Mouse (Mus musculus) stomach, embryonic 14.5 days (tissue): ENCODE measurements at regions not wholly inside any gene's neighbourhood (a gene's known extent, or its start where the extent isn't known, plus 50 kb on each side); places are given as distances from the start of the nearest gene placed in this dataset.

Experiments
- ATAC-seq: fragments of 200-750 bp; cut with Nextera tagmentation; 2 replicates; pipeline ENCODE4 v1.8.0; 2017; ENCODE audit warnings: low read depth, moderate TSS enrichment; ENCODE audit not compliant: insufficient number of reproducible peaks, insufficient read depth, low FRiP score
- H3K27ac ChIP-seq: fragments of 300-500 bp; sonication (generic); 2 replicates; pipeline ENCODE4 v1.5.1; 2014; ENCODE audit warnings: mild to moderate bottlenecking, low read length, moderate library complexity, mixed read lengths
- H3K27me3 ChIP-seq: fragments of 300-500 bp; sonication (generic); 2 replicates; pipeline ENCODE4 v1.6.1; 2014; ENCODE audit warnings: low read length, control low read depth, mixed read lengths; ENCODE audit not compliant: control insufficient read depth, insufficient read depth
- H3K36me3 ChIP-seq: fragments of 300-500 bp; sonication (generic); 2 replicates; pipeline ENCODE4 v1.6.1; 2014; ENCODE audit warnings: mild to moderate bottlenecking, control low read depth, low read length, moderate library complexity, mixed read lengths; ENCODE audit not compliant: control insufficient read depth, insufficient read depth
- H3K4me1 ChIP-seq: fragments of 300-500 bp; sonication (generic); 2 replicates; pipeline ENCODE4 v1.6.1; 2014; ENCODE audit warnings: low read length, control low read depth, mixed read lengths; ENCODE audit not compliant: control insufficient read depth, insufficient read depth
- H3K4me2 ChIP-seq: fragments of 300-500 bp; sonication (generic); replicated peaks from 2 replicates; pipeline ENCODE4 v1.6.1; 2014; ENCODE audit warnings: low read depth, low read length, control low read depth
- H3K4me3 ChIP-seq: fragments of 300-500 bp; sonication (generic); 2 replicates; pipeline ENCODE4 v1.5.1; 2014; ENCODE audit warnings: low read depth, low read length, control low read depth
- H3K9ac ChIP-seq: fragments of 300-500 bp; sonication (generic); replicated peaks from 2 replicates; pipeline ENCODE4 v1.6.1; 2014; ENCODE audit warnings: low read depth, mild to moderate bottlenecking, control low read depth, low read length, moderate library complexity, mixed read lengths
- H3K9me3 ChIP-seq: fragments of 300-500 bp; sonication (generic); 2 replicates; pipeline ENCODE4 v1.6.1; 2016; ENCODE audit warnings: low read depth, low read length, control low read depth; ENCODE audit not compliant: control insufficient read depth
- WGBS: fragments of 180-500 bp; shearing (Covaris S2); extraction: QIAGEN DNeasy Blood & Tissue Kit; methylation state at CpG from one replicate; pipeline ENCODE4 v1.1.7; 2014; 5-methylcytosine and 5-hydroxymethylcytosine counted together

DNA sequence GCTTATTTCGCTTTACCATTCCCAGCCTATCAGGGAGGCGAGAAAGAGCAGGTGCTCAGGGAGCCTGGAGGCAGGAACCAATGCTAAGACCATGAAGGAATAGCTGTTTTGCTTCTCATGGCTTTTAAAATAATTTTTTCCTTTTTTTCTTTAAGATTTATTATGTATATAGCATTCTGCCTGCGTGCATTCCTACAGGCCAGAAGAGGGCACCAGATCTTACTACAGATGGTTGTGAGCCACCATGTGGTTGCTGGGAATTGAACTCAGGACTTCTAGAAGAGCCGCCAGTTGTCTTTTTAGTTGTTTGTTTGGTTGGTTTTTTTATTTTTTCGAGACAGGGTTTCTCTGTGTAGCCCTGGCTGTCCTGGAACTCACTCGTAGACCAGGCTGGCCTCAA is 113.6 kb upstream of the Armc2 start:
- H3K9ac ChIP-seq: no peak overlapping the region
- no peak overlapping the region for H3K4me2 ChIP-seq
- no peak for ATAC-seq
- H3K36me3 ChIP-seq: no peaks in the 10 kb centered on the region
- no peaks in the 10 kb centered on the region for H3K27me3 ChIP-seq
- H3K4me1 ChIP-seq: no peaks in the 10 kb centered on the region
- no peaks in the 10 kb centered on the region for H3K9me3 ChIP-seq
- no peak overlapping the region for H3K4me3 ChIP-seq
- WGBS: 92% methylated on average over 6 of the region's 6 CpGs
- no peak overlapping the region for H3K27ac ChIP-seq

DNA sequence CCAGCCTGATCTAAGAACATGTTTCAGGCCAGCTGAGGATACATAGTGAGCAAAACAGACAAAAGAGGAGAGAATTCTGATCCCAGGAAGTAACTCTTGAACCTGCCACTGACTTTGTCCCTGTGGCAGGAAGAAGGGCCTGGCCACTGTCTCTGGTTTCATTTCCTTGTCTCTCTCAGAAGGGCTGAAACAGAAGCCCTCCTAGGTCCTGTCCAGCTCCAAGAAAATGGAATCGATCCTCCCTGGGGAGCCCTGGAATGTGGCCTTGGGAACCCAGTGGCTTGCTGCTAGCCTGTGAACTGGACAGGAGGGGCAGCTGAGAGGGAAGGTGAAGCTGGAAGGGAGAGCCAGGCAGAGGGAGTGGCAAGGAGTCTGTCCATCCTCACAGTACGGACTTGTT is 113.1 kb upstream of the Armc2 start:
- no peaks in the 10 kb centered on the region for H3K36me3 ChIP-seq
- WGBS: 55% methylated on average over 2 of the region's 2 CpGs
- no peak overlapping the region for H3K4me3 ChIP-seq
- no peak overlapping the region for H3K27ac ChIP-seq
- no peak overlapping the region for H3K4me2 ChIP-seq
- no peak for ATAC-seq
- H3K27me3 ChIP-seq: no peaks in the 10 kb centered on the region
- H3K9me3 ChIP-seq: no peaks in the 10 kb centered on the region
- H3K9ac ChIP-seq: no peak overlapping the region
- H3K4me1 ChIP-seq: no peaks in the 10 kb centered on the region

DNA sequence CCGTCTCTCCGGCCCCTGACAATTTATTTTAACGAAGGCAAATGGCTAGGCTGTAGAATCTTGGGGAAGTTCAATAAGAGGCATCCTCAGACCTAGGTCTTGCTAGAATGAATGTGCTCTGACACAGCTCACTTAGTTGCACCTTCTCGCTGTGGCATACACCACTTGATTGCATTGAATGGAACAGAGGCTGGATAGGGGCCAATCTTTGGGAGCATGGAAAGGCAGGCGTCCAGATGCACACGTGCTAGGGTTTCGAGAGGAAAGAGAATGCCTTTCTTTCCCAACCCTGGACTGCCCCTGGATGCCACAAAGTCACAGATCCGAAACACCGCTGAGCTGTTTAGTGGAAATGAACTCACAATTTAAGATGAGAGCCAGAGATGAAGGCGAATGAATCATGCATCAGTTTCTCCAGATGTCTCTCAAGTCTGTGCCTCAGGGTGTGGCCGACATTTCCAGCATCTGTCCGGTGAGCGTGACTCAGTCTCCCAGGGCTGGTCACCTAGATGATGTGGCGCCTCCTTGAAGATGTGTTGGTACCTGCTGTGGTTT is 109.7 kb upstream of the Armc2 start:
- Histone ChIP-seq H3K36me3 (no peaks in the 10 kb centered on the region), H3K4me3 (no peak overlapping the region), H3K27me3 (no peaks in the 10 kb centered on the region), H3K9ac (no peak overlapping the region), H3K9me3 (no peaks in the 10 kb centered on the region), H3K4me1 (no peaks in the 10 kb centered on the region), H3K27ac (no peak overlapping the region), H3K4me2 (no peak overlapping the region)
- no peak for ATAC-seq
- WGBS: 90% methylated on average over 14 of the region's 14 CpGs

DNA sequence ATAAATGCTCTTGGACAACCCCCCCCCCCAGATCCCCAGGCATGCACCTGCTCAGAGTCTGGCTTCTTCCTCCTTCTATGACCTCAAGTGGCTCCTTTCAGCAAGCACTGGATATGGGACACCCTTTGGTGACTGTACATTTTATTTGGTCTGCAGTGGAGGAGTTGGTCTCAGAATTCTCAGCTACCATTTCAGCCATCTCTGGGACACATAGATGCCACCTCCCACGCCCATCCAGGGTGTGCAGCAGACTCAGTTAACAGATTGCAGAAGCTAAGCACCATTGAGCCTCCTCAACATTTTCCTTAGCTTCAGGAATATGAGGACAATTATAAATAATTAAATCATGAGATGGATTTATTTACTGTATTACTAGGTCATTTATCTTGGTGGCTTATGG is 108.6 kb upstream of the Armc2 start:
- H3K27ac ChIP-seq: no peak overlapping the region
- no peaks in the 10 kb centered on the region for H3K9me3 ChIP-seq
- H3K4me3 ChIP-seq: no peak overlapping the region
- H3K36me3 ChIP-seq: no peaks in the 10 kb centered on the region
- ATAC-seq: no peak
- no peak overlapping the region for H3K4me2 ChIP-seq
- 81% methylated on average over 1 of the region's 1 CpGs for WGBS
- no peaks in the 10 kb centered on the region for H3K27me3 ChIP-seq
- H3K4me1 ChIP-seq: no peaks in the 10 kb centered on the region
- H3K9ac ChIP-seq: no peak overlapping the region

DNA sequence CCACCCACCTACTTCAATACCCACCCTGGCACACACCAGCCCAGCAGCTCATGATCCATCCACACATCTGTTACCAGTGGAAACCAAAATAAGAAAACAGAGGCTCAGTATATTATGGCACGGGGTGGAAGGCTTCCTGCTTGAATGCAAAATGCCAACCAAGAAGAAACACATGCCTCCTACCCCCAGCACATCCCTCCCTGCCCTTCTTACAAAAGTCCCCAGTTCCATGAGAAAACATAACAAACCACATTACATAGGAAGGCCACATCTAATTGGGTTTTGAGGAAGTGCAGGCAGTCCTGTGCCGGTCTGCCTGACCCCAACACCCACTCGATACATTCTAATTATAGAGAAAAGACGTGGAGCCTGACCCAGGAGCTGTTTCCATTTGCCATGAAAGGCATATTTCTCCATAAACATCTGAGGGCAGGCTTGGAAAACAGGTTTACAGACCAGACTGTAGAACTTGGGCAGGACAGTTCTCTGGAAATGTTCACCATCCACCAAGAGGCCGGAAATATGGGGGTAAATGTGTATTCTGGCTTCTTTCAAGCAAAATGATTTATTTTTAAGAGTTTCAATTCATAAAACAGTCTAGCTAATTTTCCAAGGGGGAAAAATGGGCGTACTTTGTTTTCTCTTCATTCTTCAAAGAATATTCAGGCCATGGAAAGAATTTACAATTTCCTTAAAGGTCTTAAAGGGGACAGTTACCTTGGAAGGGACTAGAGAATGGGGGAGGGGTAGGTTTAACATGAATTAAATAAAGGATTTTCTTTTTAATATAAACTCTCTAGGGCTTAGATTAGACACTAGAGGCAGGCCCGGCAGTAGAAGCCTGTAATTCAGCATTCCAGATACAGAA is 104.8 kb upstream of the Armc2 start:
- H3K27ac ChIP-seq: no peak overlapping the region
- no peak for ATAC-seq
- H3K9me3 ChIP-seq: no peaks in the 10 kb centered on the region
- H3K4me2 ChIP-seq: no peak overlapping the region
- H3K4me1 ChIP-seq: no peaks in the 10 kb centered on the region
- H3K36me3 ChIP-seq: no peaks in the 10 kb centered on the region
- H3K27me3 ChIP-seq: no peaks in the 10 kb centered on the region
- no peak overlapping the region for H3K9ac ChIP-seq
- WGBS: 47% methylated on average over 7 of the region's 7 CpGs
- no peak overlapping the region for H3K4me3 ChIP-seq

DNA sequence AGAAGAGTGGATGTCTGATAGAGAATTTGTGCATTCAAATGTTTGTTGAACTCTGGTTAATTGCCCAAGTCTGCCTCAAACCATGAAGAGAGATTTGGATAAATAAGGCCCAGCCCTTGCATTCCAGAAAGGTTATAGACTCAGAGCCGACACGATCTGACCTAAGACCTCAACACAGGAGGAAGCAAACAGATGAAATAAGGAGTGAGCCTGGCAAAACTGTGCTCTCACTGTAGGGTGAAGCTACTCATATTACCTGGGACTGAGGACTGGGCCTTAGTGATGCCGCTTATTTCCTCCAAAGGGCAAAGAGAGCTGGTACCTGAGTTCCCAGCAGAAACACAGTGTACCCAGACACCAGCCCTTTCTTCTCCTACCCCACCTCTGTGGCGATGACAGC is 103.7 kb upstream of the Armc2 start:
- Histone ChIP-seq H3K9ac (no peak overlapping the region), H3K27me3 (no peaks in the 10 kb centered on the region), H3K9me3 (no peaks in the 10 kb centered on the region), H3K4me3 (no peak overlapping the region), H3K4me2 (no peak overlapping the region), H3K4me1 (no peaks in the 10 kb centered on the region), H3K36me3 (no peaks in the 10 kb centered on the region), H3K27ac (no peak overlapping the region)
- ATAC-seq: no peak
- WGBS: 55% methylated on average over 4 of the region's 4 CpGs

DNA sequence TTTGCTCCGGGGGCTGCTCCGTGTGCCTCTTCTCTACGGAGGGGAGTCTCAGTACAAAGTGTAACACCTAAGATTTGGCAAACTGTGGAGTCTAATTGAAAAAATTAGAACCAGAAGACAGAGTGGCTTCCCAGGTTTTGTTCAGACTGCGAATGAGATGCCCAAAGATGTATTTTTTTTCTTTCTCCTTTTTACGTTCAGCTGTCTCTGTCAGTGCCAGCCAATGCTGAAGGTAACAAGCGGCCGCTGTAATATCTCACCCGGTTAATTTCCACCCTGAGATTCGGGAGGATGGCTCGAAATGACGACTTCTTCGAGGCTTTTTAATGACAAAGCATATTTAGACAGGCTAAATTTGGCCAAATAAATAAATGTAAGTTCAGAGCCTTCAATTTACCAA is 101.1 kb upstream of the Armc2 start:
- H3K4me2 ChIP-seq: no peak overlapping the region
- no peak for ATAC-seq
- no peaks in the 10 kb centered on the region for H3K27me3 ChIP-seq
- 66% methylated on average over 12 of the region's 12 CpGs for WGBS
- H3K9me3 ChIP-seq: no peaks in the 10 kb centered on the region
- no peaks in the 10 kb centered on the region for H3K4me1 ChIP-seq
- H3K9ac ChIP-seq: no peak overlapping the region
- H3K36me3 ChIP-seq: no peaks in the 10 kb centered on the region
- no peak overlapping the region for H3K27ac ChIP-seq
- no peak overlapping the region for H3K4me3 ChIP-seq

DNA sequence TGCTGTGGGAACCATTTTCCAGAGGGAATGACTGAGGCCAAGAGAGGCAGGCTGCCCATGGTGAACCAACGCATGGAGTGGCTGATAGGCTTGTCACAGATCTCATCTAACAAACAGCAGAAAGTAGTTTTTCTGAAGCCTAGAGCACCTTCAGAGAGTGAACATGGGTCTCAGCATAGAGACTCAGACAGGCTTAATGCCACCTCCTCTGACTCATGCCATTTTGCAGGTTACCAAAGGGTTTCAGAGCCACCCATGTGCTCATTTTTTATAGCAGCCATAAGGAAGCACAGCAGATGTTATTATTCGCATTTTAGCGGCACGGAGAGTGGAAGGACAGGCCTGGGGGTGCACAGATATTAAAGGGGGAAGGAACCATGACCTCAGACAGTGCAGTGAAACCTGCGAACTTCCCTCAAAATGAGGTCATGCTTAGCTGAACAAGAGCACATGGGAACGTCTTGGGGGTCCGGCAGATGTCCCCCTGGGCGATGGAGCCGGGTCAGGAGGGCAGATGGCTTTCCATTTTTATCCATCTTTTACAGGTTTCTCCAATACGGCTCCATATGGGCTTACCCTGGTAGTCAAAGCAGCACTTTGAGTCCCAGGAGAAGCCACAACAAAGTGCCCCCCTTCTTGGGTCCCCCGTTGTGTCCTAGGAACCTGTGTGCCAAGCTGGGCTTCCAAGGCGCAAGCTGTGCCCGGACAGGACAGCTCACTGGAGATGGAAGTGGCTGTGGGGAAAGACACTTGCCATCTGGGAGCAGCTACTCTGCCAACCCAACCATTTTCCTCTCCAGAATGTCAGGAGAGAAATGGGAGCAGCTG is 100.3 kb upstream of the Armc2 start:
- Histone ChIP-seq H3K4me3 (no peak overlapping the region), H3K9me3 (no peaks in the 10 kb centered on the region; the same call in 1 of the 2 replicates), H3K27me3 (no peaks in the 10 kb centered on the region), H3K4me2 (no peak overlapping the region), H3K4me1 (no peaks in the 10 kb centered on the region), H3K9ac (no peak overlapping the region), H3K36me3 (no peaks in the 10 kb centered on the region), H3K27ac (no peak overlapping the region)
- 79% methylated on average over 13 of the region's 13 CpGs for WGBS
- no peak for ATAC-seq
